Mouse (Mus musculus) testis, adult 2 months (tissue): ENCODE measurements at regions not wholly inside any gene's neighbourhood (a gene's known extent, or its start where the extent isn't known, plus 50 kb on each side); places are given as distances from the start of the nearest gene placed in this dataset.

Experiments used
- CTCF ChIP-seq: fragments of 200-500 bp; IDR thresholded peaks from 2 replicates; pipeline ENCODE4 v1.5.1; 2012; ENCODE audit warnings: low read depth, mild to moderate bottlenecking, inconsistent platforms, low read length, moderate library complexity; ENCODE audit not compliant: control insufficient read depth, insufficient read depth, insufficient replicate concordance
- POLR2A ChIP-seq: fragments of 200-500 bp; IDR thresholded peaks from 2 replicates; pipeline ENCODE4 v1.6.1; 2012; ENCODE audit warnings: low read depth, mild to moderate bottlenecking, inconsistent platforms, low read length, moderate library complexity; ENCODE audit not compliant: control insufficient read depth

- TF ChIP-seq CTCF (no peak), POLR2A (no peak)
These were observed 668.0 kb downstream of the Bcl11a start for GRCm38 (mm10) chr11:24745841-24746240.
